8 mouse cellular contexts compared by ENCODE assay signal in genomic region chr6:24350882-24351281, GRCm38 (mm10).
A peak's percentile ranks its signal among the peaks of the same experiment; 100 is the strongest.
DNase-seq lines count a peak whose midpoint lies in the region; ATAC-seq and TF ChIP-seq lines count a peak whose summit lies in the region.

No protein-coding gene starts in this region.

- no peak overlapping the region for H3K4me3 ChIP-seq in embryonic fibroblast, embryonic 13.5 days (ENCODE audit: insufficient read depth, low read length)
- no peak overlapping the region for H3K4me3 ChIP-seq in intestine, embryonic 15.5 days (replicated peaks)
- no peak overlapping the region for H3K4me3 ChIP-seq in midbrain, embryonic 16.5 days (ENCODE audit: low read depth, low read length)

- no peak for TF ChIP-seq POLR2A in brain, embryonic 14.5 days (IDR thresholded peaks at IDR 0.05; ENCODE audit: borderline replicate concordance, extremely low read depth, insufficient read depth, insufficient read length, poor library complexity, severe bottlenecking)
- no peak for TF ChIP-seq POLR2A in embryonic fibroblast, embryonic 13.5 days (IDR thresholded peaks at IDR 0.05; ENCODE audit: low read depth, low read length)

- no peaks in the 10 kb centered on the region for H3K4me1 ChIP-seq in embryonic fibroblast, embryonic 13.5 days (ENCODE audit: control insufficient read depth, insufficient read depth, low read length)
- no peaks in the 10 kb centered on the region for H3K4me1 ChIP-seq in intestine, embryonic 15.5 days (replicated peaks)
- no peaks in the 10 kb centered on the region for H3K4me1 ChIP-seq in midbrain, embryonic 16.5 days (ENCODE audit: control insufficient read depth, insufficient read depth, low read length)

- no peaks in the 10 kb centered on the region for H3K9me3 ChIP-seq in intestine, embryonic 15.5 days
- H3K9me3 ChIP-seq in midbrain, embryonic 16.5 days (replicated peaks; ENCODE audit: control insufficient read depth, low read length, poor library complexity, severe bottlenecking): no peaks in the 10 kb centered on the region

- no peak overlapping the region for H3K4me2 ChIP-seq in intestine, embryonic 15.5 days (replicated peaks)
- no peak overlapping the region for H3K4me2 ChIP-seq in midbrain, embryonic 16.5 days (ENCODE audit: low read length)

- H3K36me3 ChIP-seq in intestine, embryonic 15.5 days: no peaks in the 10 kb centered on the region
- no peaks in the 10 kb centered on the region for H3K36me3 ChIP-seq in midbrain, embryonic 16.5 days (ENCODE audit: control insufficient read depth, insufficient read depth, low read length)

- peak; percentile 82 for ATAC-seq in intestine, embryonic 15.5 days
- peak; percentile 97 for ATAC-seq in midbrain, embryonic 16.5 days

- no peak overlapping the region for H3K27ac ChIP-seq in embryonic fibroblast, embryonic 13.5 days (ENCODE audit: insufficient read depth, low read length)
- H3K27ac ChIP-seq in intestine, embryonic 15.5 days: no peak overlapping the region
- no peak overlapping the region for H3K27ac ChIP-seq in midbrain, embryonic 16.5 days (ENCODE audit: low read length)

- peak; percentile 23 for DNase-seq in adrenal gland, adult 2 months
- no peak for DNase-seq in adrenal gland, postnatal 25 days
- peak; percentile 84 for DNase-seq in brain, embryonic 14.5 days (ENCODE audit: low read depth)
- peak; percentile 16 for DNase-seq in left cerebral cortex, postnatal 4 days
- peak; percentile 32 for DNase-seq in thymus, postnatal 14 days

- TF ChIP-seq CTCF in brain, embryonic 14.5 days (IDR thresholded peaks at IDR 0.05; ENCODE audit: borderline replicate concordance, extremely low read depth, insufficient read depth, insufficient read length): peak; percentile 85; the same call in 1 of the 2 replicates
- peak; percentile 37; the same call in 1 of the 2 replicates for TF ChIP-seq CTCF in embryonic fibroblast, embryonic 13.5 days (IDR thresholded peaks at IDR 0.05; ENCODE audit: borderline replicate concordance, insufficient read depth, low read length)

- H3K27me3 ChIP-seq in intestine, embryonic 15.5 days (replicated peaks): no peaks in the 10 kb centered on the region
- no peaks in the 10 kb centered on the region for H3K27me3 ChIP-seq in midbrain, embryonic 16.5 days (ENCODE audit: control insufficient read depth, insufficient read depth, low read depth, low read length)

- H3K9ac ChIP-seq in intestine, embryonic 15.5 days: no peak overlapping the region
- H3K9ac ChIP-seq in midbrain, embryonic 16.5 days (ENCODE audit: low read depth, low read length): no peak overlapping the region

- intact Hi-C loops in left cerebral cortex, postnatal 4 days (cut with DNase I): loop anchor here (10.0 kb wide), 3 partner anchors 164 to 856 kb away; partner anchors contain the start of gene Iqub

- WGBS in intestine, embryonic 15.5 days: 16% methylated on average over 5 of the region's 5 CpGs
- WGBS in midbrain, embryonic 16.5 days: 10% methylated on average over 5 of the region's 5 CpGs
